Mouse (Mus musculus): Measurements from ENCODE around the gene Trim30c. TPM values are rescaled to one million over a fixed set of nuclear protein-coding genes. Genes with fewer than 3 reads are reported as not detected.

Gene Trim30c
- polyA plus RNA-seq, 1 experiment from 2014 or later, result not detected

Other genes starting within 250 kb of the Trim30c start
- gene Olfm5, start 236.0 kb downstream of the Trim30c start, polyA plus RNA-seq (2016; fragmentation: Nextera tagmentation; extraction: Ambion mirVana), result not detected in 2 replicates
- gene Olfr648, start 217.4 kb downstream of the Trim30c start, polyA plus RNA-seq (2016; fragmentation: Nextera tagmentation; extraction: Ambion mirVana), result 0.21 and 0.28 TPM in 2 replicates
- not detected in 2 replicates for gene Olfr649, start 204.9 kb downstream of the Trim30c start, polyA plus RNA-seq (2016; fragmentation: Nextera tagmentation; extraction: Ambion mirVana)
- gene Trim6, start 182.0 kb downstream of the Trim30c start, polyA plus RNA-seq (2016; fragmentation: Nextera tagmentation; extraction: Ambion mirVana), result 9.8 and 12.3 TPM in 2 replicates
- gene Trim34a, start 156.4 kb downstream of the Trim30c start, polyA plus RNA-seq (2016; fragmentation: Nextera tagmentation; extraction: Ambion mirVana), result 1.6 and 1.7 TPM in 2 replicates
- gene Trim5, start 112.7 kb downstream of the Trim30c start, polyA plus RNA-seq (2016; fragmentation: Nextera tagmentation; extraction: Ambion mirVana), result 0.35 and 0.47 TPM in 2 replicates
- 4.8 and 6.9 TPM in 2 replicates for gene Trim12a, start 85.4 kb downstream of the Trim30c start, polyA plus RNA-seq (2016; fragmentation: Nextera tagmentation; extraction: Ambion mirVana)
- 0.09 TPM in 1 of 2 replicates, not detected in the other for gene Trim34b, start 71.4 kb downstream of the Trim30c start, polyA plus RNA-seq (2016; fragmentation: Nextera tagmentation; extraction: Ambion mirVana)
- 1.2 and 1.6 TPM in 2 replicates for gene Trim12c, start 47.5 kb downstream of the Trim30c start, polyA plus RNA-seq (2016; fragmentation: Nextera tagmentation; extraction: Ambion mirVana)
- not detected in 2 replicates for gene Trim30b, start 31.0 kb downstream of the Trim30c start, polyA plus RNA-seq (2016; fragmentation: Nextera tagmentation; extraction: Ambion mirVana)
- 0.44 and 0.59 TPM in 2 replicates for gene Trim30a, start 64.4 kb upstream of the Trim30c start, polyA plus RNA-seq (2016; fragmentation: Nextera tagmentation; extraction: Ambion mirVana)
- 0.09 and 0.13 TPM in 2 replicates for gene Trim30d, start 107.0 kb upstream of the Trim30c start, polyA plus RNA-seq (2016; fragmentation: Nextera tagmentation; extraction: Ambion mirVana)
- not detected in 2 replicates for gene Olfr651, start 149.3 kb upstream of the Trim30c start, polyA plus RNA-seq (2016; fragmentation: Nextera tagmentation; extraction: Ambion mirVana)
- gene Olfr652, start 160.1 kb upstream of the Trim30c start, polyA plus RNA-seq (2016; fragmentation: Nextera tagmentation; extraction: Ambion mirVana), result not detected in 2 replicates
- gene Olfr653, start 176.5 kb upstream of the Trim30c start, polyA plus RNA-seq (2016; fragmentation: Nextera tagmentation; extraction: Ambion mirVana), result not detected in 2 replicates
- gene Olfr654, start 186.2 kb upstream of the Trim30c start, polyA plus RNA-seq (2016; fragmentation: Nextera tagmentation; extraction: Ambion mirVana), result not detected in 2 replicates
- 0.07 TPM in 1 of 2 replicates, not detected in the other for gene Olfr655, start 200.9 kb upstream of the Trim30c start, polyA plus RNA-seq (2016; fragmentation: Nextera tagmentation; extraction: Ambion mirVana)
- gene Olfr656, start 213.1 kb upstream of the Trim30c start, polyA plus RNA-seq (2016; fragmentation: Nextera tagmentation; extraction: Ambion mirVana), result not detected in 2 replicates
- not detected in 2 replicates for gene Olfr657, start 224.0 kb upstream of the Trim30c start, polyA plus RNA-seq (2016; fragmentation: Nextera tagmentation; extraction: Ambion mirVana)
- gene Olfr658, start 246.5 kb upstream of the Trim30c start, polyA plus RNA-seq (2016; fragmentation: Nextera tagmentation; extraction: Ambion mirVana), result not detected in 2 replicates

All from heart, embryonic 10.5 days (tissue).